Mouse (Mus musculus): Measurements from ENCODE around the gene Cplx3. TPM values are rescaled to one million over a fixed set of nuclear protein-coding genes. Genes with fewer than 3 reads are reported as not detected.
A peak's percentile ranks its signal among the peaks of the same experiment; 100 is the strongest.

Cplx3 gene
- total RNA-seq, 2 experiments from 2014 or later = not detected

DNA sequence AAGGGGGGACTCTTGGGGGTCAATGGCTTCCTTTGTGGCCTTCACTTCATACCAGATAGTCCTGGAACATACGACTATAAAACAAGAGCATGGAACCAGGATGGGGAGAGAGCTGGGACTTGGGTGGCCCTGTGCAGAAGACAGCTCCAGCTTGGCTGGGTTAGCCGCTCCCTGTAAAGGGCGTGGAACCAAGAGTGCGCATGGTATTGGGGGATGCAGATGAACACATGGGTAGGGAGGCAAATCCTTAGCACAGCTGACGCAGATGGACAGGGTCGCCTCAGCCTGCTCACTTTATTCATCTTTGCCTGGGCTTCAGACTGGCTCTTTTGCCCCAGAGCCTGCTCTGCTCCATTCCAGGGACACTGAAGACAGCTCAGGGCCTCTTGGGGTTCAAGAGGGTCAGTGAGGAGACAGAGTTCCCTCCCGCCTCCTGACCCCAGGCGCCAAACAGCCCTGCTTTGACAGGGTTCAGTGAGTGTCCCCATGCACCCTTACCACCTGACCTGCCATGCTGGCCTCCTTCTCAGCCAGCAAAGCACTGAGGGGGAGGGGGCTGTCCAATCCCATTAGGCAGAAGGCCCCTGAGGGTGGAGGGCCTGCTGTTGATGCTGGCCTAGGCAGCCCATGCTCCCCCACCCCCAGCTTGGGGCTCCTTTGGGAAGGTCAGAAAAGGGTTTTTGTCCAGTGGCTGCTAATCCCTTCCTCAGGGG is 7.1 kb downstream of the Cplx3 start:
- no peak for DNase-seq

GRCm38 (mm10) chr9:57597929-57598382 is 8.1 kb downstream of the Cplx3 start:
- DNase-seq = peak; percentile 31

GRCm38 (mm10) chr9:57597265-57597664 is 8.8 kb downstream of the Cplx3 start:
- no peak for DNase-seq

- no peak for DNase-seq
These were observed 11.9 kb downstream of the Cplx3 start for GRCm38 (mm10) chr9:57594174-57594509.

- DNase-seq = no peak
These were observed 12.5 kb downstream of the Cplx3 start for GRCm38 (mm10) chr9:57593454-57594173.

DNA sequence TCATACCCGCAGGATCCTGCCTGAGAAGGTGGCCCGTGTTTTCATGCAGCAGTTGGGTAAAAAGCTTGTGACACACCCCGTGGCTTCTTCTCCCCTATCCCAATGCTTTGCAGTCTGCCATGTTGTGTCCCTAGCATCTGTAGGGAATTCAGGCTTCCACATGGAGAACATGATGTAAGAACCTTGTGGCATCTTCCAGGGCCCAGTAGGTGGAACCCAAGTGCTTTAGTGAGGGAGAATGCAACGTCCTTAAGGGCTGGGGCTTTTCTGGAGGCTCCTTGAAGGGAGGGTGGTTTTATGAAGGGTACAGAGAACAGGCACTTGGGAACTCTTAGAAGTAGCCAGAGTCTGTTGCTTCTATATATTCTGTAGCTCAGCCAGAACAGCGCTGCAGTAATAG is 15.4 kb downstream of the Cplx3 start:
- DNase-seq = no peak

DNA sequence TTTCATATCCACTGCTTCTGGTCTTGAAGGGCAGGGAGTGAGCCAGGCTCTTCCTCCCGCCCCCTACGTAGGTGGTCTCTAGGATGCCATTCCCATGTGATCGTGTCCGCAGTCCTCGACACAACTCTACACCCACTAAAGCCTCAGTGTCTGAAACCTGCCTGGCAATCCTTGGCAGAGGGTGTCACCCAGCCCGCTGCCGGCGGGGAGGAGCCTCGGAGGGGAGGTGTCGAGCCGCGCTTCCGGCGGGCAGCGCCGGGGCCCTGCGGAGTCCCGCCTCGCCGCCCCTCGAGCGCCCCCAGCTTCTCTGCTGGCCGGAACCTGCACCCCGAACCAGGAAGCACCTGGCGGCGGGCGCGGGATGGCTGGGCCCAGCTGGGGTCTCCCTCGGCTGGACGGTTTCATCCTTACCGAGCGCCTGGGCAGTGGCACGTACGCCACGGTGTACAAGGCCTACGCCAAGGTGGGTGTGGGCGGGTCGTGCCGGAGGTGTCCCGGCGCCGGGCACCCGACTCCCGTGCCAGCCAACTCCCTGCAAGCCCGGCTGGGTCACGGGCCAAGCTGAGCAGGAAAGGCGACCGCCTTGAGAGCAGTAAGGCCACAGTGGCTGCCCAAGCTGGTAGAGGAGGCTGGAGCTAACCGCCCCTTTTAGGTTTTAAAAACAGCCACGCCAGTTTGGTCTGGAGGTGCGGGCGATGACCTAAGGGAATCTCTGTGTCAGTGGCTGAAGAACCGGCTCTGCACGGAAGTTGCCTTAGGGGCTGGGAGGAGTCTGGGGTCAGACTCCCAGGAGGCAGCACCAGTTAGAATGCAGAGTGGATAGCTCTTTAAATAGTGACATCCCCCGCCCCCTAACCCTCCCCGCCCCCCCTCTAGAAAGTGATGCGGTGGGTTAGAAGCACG is 16.6 kb downstream of the Cplx3 start, which contains the start of gene Ulk3:
Gene Ulk3 (plus strand): TSS at position 229 of the 903 bp plus-strand sequence.
- DNase-seq = peak; percentile 84

DNA sequence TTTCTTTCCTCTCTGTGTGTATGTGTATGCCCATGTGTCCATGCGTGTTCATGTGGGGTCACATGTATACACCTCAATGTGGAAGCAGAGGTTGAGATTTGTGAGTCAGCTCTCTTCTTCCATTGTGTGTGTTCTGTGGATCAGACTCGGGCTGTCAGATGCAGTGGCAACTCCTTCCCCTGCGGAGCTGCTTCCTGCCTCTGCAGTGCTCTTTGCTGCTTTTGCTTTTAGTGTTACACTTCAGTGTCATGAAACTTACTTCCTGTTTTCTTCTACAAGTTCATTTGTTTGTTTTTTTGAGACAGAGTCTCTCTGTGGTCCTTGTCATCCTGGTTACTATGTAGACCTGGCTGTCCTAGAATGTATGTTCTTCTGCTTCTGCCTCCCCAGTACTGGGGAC is 21.1 kb downstream of the Cplx3 start:
- DNase-seq = no peak

- no peak for DNase-seq
These were observed 28.8 kb downstream of the Cplx3 start for GRCm38 (mm10) chr9:57577144-57577849.

DNA sequence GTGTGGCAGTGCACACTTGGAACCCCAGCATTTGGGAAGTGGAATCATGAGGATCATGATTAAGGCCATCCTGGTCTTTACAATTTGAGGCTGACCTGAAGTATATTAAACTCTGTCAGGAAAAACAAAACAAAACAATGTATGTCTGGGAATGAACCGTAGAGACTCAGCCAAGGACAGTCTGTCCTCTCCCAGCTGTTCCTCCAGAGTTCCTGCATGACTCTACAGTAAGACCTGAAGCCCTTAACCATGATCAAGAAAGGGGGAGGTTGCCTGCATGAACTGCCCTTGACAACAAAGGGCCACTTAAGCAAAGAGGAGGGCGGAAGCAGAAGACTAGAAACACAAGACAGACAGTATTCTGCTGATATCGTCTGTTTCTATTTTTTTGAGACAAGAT is 30.5 kb downstream of the Cplx3 start:
- DNase-seq = no peak

DNA sequence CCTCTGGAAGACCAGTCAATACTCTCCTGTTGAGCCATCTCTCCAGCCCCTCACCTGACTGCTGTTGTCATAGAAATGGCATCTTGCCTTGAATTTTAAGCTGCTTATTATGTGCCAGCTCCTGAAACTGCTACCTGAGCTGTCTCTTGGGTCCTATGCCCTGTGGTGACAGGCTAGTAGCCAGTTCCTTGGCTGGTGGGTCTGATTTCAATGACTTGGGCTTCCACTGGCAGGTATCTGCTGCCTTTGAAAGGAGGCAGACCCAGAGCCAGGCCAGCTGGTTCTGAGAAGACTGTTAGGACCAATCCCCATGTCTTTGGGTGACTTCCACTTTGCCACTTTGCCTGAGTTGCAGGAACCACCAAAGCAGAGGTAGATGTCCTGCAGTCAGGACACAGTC is 31.7 kb downstream of the Cplx3 start:
- no peak for DNase-seq

- DNase-seq = no peak
These were observed 37.6 kb downstream of the Cplx3 start for GRCm38 (mm10) chr9:57568500-57568899.

- DNase-seq = no peak
These were observed 39.2 kb downstream of the Cplx3 start for GRCm38 (mm10) chr9:57566846-57567245.

DNA sequence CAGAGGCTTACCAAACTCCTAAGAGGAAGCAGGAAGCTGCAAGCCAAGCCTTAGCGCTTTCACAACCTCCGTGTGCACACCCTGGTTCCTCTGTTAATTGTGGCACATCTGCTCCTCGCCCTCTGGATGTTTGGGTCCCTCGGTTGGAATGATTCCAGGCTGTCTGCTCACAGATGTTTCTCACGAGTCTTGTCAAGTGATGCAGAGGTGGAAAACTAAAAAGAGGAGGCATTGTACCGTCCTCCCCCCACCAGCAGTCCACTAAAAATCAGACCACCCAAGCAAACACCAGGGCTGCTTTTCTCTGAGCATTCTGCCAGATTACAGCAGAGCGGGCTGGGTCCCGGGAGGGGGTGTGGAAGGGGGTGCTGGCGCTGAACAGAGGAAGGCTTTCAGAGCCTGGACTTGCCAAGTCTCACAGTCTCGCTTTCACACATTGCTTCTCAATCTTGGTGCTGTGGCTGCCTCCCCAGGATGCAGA is 40.3 kb downstream of the Cplx3 start:
- peak; percentile 62 for DNase-seq

DNA sequence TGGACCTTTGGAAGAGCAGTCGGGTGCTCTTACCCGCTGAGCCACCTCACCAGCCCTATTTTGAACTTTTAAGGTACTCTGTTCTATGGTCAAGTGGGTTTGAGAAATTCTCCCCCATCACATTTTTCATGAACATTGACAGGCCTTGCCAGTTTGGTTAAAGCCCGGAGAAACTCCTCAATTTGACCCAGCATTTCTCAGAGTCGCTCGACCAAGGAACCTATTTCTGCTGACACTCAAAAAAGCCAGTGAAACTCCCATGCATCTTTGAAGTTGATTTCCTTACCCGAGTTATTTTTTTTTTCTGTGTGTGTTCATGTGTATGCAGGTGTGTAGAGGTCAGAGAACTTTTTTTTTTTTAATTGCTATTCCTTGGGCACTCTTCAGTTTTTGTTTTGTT is 41.5 kb downstream of the Cplx3 start:
- DNase-seq = no peak

DNA sequence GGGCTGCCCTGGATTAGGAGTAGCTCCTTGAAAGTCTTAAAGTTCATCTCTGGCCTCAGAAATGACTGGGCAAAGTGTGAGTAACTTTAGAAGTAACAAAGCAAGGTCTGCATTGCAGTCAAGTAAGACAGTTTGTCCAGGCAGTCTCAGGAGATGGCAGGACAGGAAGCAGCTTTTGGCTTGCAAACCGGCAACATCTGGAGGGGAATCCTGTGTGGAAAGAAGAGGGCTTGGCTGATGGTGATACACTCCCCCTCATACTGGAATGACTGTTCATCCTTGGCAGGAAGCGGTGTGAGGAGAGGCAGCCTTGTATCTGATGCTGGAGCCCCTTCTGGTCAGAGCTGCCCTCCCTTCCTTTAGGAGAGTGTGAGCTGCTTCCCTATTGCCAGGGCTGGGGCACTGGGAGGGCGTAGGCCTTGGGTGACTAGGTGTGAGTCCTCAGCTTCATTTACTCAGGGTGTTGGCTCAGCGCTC is 43.1 kb downstream of the Cplx3 start:
- DNase-seq = peak; percentile 74

- no peak for DNase-seq
These were observed 44.4 kb downstream of the Cplx3 start for GRCm38 (mm10) chr9:57561711-57562099.

GRCm38 (mm10) chr9:57560861-57561710 is 45.0 kb downstream of the Cplx3 start, which contains the start of gene Scamp2:
Scamp2 (plus strand) TSS chr9:57560943.
- peak; percentile 93 for DNase-seq

DNA sequence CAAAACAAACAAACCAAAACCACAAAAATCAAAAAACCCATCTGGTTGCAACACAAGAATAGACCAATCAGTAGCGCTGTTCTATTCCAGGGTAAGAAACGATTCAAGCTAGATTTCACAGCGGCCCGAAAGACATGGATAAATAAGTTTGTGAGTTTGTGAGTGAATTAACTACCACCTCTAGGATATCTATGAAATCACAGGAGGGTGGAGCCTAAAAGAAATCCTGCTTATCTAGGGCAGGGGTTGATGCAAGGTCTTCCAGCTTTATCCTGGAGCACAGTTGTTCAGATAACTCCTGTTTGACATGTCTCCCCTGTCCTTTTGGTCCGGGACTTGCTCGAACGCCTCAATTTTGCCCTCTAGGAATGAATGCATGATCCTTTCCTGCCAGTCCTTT is 45.8 kb downstream of the Cplx3 start:
- no peak for DNase-seq

DNA sequence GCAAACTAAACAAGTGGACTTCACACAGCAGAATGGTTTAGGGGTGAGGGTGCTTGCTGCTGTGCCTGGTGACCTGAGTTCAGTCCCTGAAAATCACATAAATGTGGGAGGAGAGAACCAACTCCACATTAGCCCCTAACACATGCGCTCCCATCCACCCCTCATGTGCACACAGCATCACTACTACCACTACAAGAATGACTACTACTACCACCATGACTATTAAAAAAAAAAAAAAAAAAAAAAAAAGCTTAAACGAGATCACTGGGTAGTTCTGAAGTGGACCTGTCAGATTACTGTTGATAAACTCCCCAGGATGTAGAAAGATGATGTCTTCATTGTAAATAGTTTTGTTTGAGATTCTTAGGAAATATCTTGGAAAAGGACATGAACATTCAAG is 46.5 kb downstream of the Cplx3 start:
- no peak for DNase-seq

DNA sequence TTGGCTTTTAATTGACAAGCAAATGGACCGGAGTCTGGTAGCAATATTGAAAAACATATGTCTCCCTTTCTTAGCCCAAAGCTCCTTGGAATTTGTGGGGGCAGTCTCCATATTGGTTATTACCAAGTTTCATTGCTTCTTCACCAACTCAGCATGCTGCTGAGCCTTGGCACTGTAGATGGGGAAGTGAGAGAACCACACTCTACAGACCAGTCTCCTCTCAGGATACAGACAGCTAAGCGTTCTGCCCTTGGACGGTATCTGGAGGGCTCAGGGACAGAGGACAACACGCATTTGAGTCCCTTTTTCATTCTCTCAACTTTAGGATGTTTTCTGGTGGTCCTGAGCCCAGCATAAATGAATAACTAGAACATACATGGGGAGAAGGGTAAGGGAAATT is 47.5 kb downstream of the Cplx3 start:
- DNase-seq = no peak
